Mouse (Mus musculus): Measurements from ENCODE around the gene Vps4a. TPM values are rescaled to one million over a fixed set of nuclear protein-coding genes. Genes with fewer than 3 reads are reported as not detected.

The Vps4a gene
- polyA plus RNA-seq, 1 experiment = 14.9 TPM

- TF ChIP-seq POLR2A (IDR thresholded peaks at IDR 0.05; ENCODE audit: low read depth, low read length) = no peak
- no peak for TF ChIP-seq CTCF (IDR thresholded peaks at IDR 0.05; ENCODE audit: extremely low read depth, insufficient read length, insufficient replicate concordance, low read depth, low read length)
- Histone ChIP-seq H3K36me3 (ENCODE audit: control insufficient read depth, insufficient read depth, low read length) (peaks cover 6% of the 10 kb centered on the region; the same call in 1 of the 2 replicates), H3K4me3 (ENCODE audit: low read depth, low read length) (no peak overlapping the region), H3K27me3 (ENCODE audit: control insufficient read depth, insufficient read depth, low read length) (no peaks in the 10 kb centered on the region), H3K27ac (ENCODE audit: insufficient read depth, low read depth, low read length) (no peak overlapping the region), H3K4me1 (ENCODE audit: control insufficient read depth, insufficient read depth, insufficient read length, low read length) (peaks cover 2% of the 10 kb centered on the region; the same call in 1 of the 2 replicates)
- 74% methylated on average over 1 of the region's 1 CpGs for WGBS
These were observed 31.6 kb downstream of the Vps4a start for GRCm38 (mm10) chr8:107062613-107063012.

DNA sequence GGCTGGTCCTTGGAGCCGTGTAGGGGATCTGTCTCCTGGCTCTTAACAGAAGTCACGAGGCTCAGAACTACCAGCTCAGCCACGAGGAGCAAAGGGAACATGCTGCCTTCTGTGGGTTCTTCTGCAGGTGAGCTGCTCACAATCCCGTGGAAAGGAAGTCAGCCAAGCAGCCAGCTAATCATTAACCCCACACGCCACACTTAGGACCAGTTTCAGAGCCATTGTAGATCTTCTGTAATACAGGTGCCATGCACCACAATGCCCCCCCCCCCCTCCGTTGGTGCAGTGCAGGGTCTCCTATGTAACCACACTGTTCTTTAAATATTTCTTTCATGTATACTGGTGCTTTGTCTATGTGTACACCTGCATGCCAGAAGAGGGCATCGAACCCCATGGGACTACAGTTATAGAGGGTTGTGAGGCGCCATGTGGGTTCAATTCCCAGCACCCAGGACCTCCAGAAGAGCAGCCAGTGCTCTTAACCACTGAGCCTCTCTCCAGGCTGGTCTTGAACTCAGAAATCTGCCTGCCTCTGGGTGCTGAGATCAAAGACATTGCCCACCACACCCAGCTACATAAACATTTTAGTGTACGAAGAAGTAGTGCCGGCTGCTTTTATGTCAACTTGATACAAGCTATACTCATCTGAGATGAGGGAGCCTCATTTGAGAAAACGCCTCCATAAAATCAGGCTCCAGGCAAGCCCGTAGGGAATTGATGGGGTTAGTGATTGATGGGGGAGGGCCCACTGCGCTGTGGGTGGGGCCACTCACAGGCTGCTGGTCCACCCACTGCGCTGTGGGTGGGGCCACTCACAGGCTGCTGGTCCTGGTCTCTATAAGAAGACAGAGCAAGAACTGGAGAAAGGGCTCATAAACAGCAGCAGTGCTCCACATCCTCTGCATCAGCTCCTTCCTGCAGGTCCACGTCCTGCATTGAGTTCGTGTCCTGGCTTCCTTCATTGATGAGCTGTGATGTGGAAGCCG is 34.8 kb downstream of the Vps4a start, which contains the start of gene Tmed6:
Tmed6 (minus strand) TSS at position 134 of the 986 bp plus-strand sequence.
- peaks cover 7% of the 10 kb centered on the region for H3K36me3 ChIP-seq (ENCODE audit: control insufficient read depth, insufficient read depth, low read length)
- TF ChIP-seq POLR2A (IDR thresholded peaks at IDR 0.05; ENCODE audit: low read depth, low read length) (no peak), CTCF (IDR thresholded peaks at IDR 0.05; ENCODE audit: extremely low read depth, insufficient read length, insufficient replicate concordance, low read depth, low read length) (no peak)
- H3K4me3 ChIP-seq (ENCODE audit: low read depth, low read length) = peak within 1 kb of the TSS; percentile 11; the same call in 1 of the 2 replicates
- H3K27ac ChIP-seq (ENCODE audit: insufficient read depth, low read depth, low read length) = no peak within 1 kb of the TSS
- no peaks in the 10 kb centered on the region for H3K27me3 ChIP-seq (ENCODE audit: control insufficient read depth, insufficient read depth, low read length)
- WGBS = 19% methylated on average over 17 of the region's 17 CpGs
- H3K4me1 ChIP-seq (ENCODE audit: control insufficient read depth, insufficient read depth, insufficient read length, low read length) = peaks cover 2% of the 10 kb centered on the region; the same call in 1 of the 2 replicates

- Histone ChIP-seq H3K27me3 (ENCODE audit: control insufficient read depth, insufficient read depth, low read length) (no peaks in the 10 kb centered on the region), H3K4me3 (ENCODE audit: low read depth, low read length) (no peak overlapping the region), H3K4me1 (ENCODE audit: control insufficient read depth, insufficient read depth, insufficient read length, low read length) (no peaks in the 10 kb centered on the region), H3K27ac (ENCODE audit: insufficient read depth, low read depth, low read length) (no peak overlapping the region), H3K36me3 (ENCODE audit: control insufficient read depth, insufficient read depth, low read length) (peaks cover 50% of the 10 kb centered on the region)
- 89% methylated on average over 4 of the region's 4 CpGs for WGBS
- no peak for TF ChIP-seq POLR2A (IDR thresholded peaks at IDR 0.05; ENCODE audit: low read depth, low read length)
- no peak for TF ChIP-seq CTCF (IDR thresholded peaks at IDR 0.05; ENCODE audit: extremely low read depth, insufficient read length, insufficient replicate concordance, low read depth, low read length)
These were observed 42.7 kb downstream of the Vps4a start for GRCm38 (mm10) chr8:107073706-107074105.

DNA sequence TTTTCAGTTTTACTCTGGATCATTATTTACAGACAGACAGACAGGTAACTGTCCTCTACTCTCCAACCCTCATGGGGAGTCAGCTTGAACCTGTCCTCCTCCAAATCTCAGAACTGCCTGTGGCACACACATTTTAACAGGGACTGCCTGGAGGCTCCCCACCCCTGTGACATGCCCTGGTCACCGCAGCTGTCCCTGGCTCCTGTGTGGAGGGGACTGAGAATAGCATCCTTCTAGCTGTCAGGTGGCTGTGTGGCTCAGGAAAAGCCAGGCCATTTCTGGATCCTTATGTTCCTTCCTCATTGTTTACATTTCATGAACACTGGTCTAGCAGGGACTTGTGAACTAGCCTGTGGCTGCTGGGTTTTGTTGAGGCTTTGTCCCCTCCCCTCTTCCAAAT is 43.1 kb downstream of the Vps4a start:
- Histone ChIP-seq H3K36me3 (ENCODE audit: control insufficient read depth, insufficient read depth, low read length) (peaks cover 54% of the 10 kb centered on the region), H3K4me3 (ENCODE audit: low read depth, low read length) (no peak overlapping the region)
- 86% methylated on average over 1 of the region's 1 CpGs for WGBS

DNA sequence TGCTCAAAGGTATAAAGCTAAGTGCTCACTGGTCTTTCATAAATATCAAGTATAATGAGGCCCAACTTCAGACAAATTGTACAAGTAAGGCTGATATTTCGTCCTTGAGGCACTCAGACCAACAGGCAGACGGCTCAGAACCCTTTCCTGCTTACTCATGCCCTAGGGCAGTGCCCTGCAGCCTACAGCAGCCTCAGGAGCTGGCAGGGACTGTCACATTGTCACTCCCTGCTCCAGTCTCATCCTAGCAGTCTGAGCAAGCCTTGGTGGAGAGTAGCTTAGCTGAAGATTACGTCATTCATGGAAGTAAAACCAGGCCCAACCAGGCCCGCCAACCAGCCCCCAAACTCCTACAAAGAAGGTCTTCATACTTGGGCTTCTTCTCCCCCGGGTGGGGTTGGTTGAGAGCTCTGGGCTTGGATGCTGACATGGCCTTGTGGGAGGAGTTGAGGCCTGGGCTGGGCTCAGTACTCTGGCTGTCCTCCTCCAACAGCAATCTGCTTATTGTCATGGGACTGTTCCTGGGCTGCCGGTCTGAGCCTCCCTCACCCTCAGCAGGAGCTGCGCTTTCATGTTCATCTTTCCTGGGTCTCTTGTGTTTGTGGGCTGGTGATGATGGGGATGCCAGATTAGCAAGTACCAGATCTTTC is 45.3 kb downstream of the Vps4a start:
- Histone ChIP-seq H3K36me3 (ENCODE audit: control insufficient read depth, insufficient read depth, low read length) (peaks cover 63% of the 10 kb centered on the region), H3K27ac (ENCODE audit: insufficient read depth, low read depth, low read length) (no peak overlapping the region), H3K4me3 (ENCODE audit: low read depth, low read length) (no peak overlapping the region), H3K27me3 (ENCODE audit: control insufficient read depth, insufficient read depth, low read length) (no peaks in the 10 kb centered on the region), H3K4me1 (ENCODE audit: control insufficient read depth, insufficient read depth, insufficient read length, low read length) (no peaks in the 10 kb centered on the region)
- TF ChIP-seq CTCF (IDR thresholded peaks at IDR 0.05; ENCODE audit: extremely low read depth, insufficient read length, insufficient replicate concordance, low read depth, low read length) (no peak), POLR2A (IDR thresholded peaks at IDR 0.05; ENCODE audit: low read depth, low read length) (no peak)
- 83% methylated on average over 7 of the region's 7 CpGs for WGBS

More for the DNA sequence above, 43.1 kb downstream of the Vps4a start:
- H3K27ac ChIP-seq (ENCODE audit: insufficient read depth, low read depth, low read length) = no peak overlapping the region
- no peak for TF ChIP-seq CTCF (IDR thresholded peaks at IDR 0.05; ENCODE audit: extremely low read depth, insufficient read length, insufficient replicate concordance, low read depth, low read length)
- no peak for TF ChIP-seq POLR2A (IDR thresholded peaks at IDR 0.05; ENCODE audit: low read depth, low read length)
- H3K4me1 ChIP-seq (ENCODE audit: control insufficient read depth, insufficient read depth, insufficient read length, low read length) = no peaks in the 10 kb centered on the region
- no peaks in the 10 kb centered on the region for H3K27me3 ChIP-seq (ENCODE audit: control insufficient read depth, insufficient read depth, low read length)

DNA sequence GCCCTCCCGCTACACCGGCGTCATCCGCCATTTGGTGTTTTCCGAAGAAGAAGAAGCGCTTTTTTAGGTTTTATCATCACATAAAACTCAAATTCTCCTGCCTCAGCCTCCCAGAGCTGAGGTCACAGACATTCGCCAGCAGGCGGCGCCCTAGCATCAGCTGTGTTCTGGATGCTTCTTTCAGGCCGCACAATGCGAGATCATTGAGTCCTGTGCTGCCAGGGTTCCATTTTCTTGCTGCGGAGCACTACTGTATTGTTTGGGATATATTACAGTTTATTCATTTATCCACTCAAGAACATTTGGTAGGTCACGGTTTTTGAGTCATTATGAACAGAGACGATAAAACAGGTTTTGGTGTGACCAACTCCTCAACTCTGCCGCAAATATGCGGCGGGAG is 54.3 kb downstream of the Vps4a start:
- H3K27me3 ChIP-seq (ENCODE audit: control insufficient read depth, insufficient read depth, low read length) = no peaks in the 10 kb centered on the region
- H3K4me1 ChIP-seq (ENCODE audit: control insufficient read depth, insufficient read depth, insufficient read length, low read length) = no peaks in the 10 kb centered on the region
- WGBS = 95% methylated on average over 17 of the region's 17 CpGs
- H3K27ac ChIP-seq (ENCODE audit: insufficient read depth, low read depth, low read length) = no peak overlapping the region
- peaks cover 36% of the 10 kb centered on the region for H3K36me3 ChIP-seq (ENCODE audit: control insufficient read depth, insufficient read depth, low read length)
- TF ChIP-seq CTCF (IDR thresholded peaks at IDR 0.05; ENCODE audit: extremely low read depth, insufficient read length, insufficient replicate concordance, low read depth, low read length) (peak; percentile 53; the same call in 1 of the 2 replicates), POLR2A (IDR thresholded peaks at IDR 0.05; ENCODE audit: low read depth, low read length) (no peak)
- H3K4me3 ChIP-seq (ENCODE audit: low read depth, low read length) = no peak overlapping the region

DNA sequence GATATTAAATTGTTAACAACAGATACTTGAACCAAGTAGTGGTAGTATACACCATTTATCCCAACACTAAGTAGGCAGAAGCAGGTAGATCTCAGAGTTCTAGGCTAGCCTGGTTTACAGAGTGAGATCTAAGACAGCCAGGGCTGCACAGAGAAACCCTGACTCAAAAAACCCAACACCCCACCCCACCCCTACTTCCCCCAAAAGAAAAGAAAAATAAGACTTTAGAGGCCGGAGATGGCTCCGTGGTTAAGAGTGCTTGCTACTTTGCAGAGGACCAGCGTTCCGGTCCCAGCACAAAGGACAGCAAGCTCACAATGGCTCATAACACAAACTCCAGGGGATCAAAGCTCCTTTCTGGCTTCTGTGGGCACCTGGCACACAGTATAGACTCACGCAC is 55.0 kb downstream of the Vps4a start:
- no peak for TF ChIP-seq CTCF (IDR thresholded peaks at IDR 0.05; ENCODE audit: extremely low read depth, insufficient read length, insufficient replicate concordance, low read depth, low read length)
- TF ChIP-seq POLR2A (IDR thresholded peaks at IDR 0.05; ENCODE audit: low read depth, low read length) = no peak
- Histone ChIP-seq H3K4me1 (ENCODE audit: control insufficient read depth, insufficient read depth, insufficient read length, low read length) (no peaks in the 10 kb centered on the region), H3K4me3 (ENCODE audit: low read depth, low read length) (no peak overlapping the region), H3K36me3 (ENCODE audit: control insufficient read depth, insufficient read depth, low read length) (peaks cover 31% of the 10 kb centered on the region), H3K27ac (ENCODE audit: insufficient read depth, low read depth, low read length) (no peak overlapping the region), H3K27me3 (ENCODE audit: control insufficient read depth, insufficient read depth, low read length) (no peaks in the 10 kb centered on the region)
- WGBS = 97% methylated on average over 5 of the region's 5 CpGs

All from small intestine, adult 2 months (tissue).